29 mouse cellular contexts compared by ENCODE assay signal in the genomic region with DNA sequence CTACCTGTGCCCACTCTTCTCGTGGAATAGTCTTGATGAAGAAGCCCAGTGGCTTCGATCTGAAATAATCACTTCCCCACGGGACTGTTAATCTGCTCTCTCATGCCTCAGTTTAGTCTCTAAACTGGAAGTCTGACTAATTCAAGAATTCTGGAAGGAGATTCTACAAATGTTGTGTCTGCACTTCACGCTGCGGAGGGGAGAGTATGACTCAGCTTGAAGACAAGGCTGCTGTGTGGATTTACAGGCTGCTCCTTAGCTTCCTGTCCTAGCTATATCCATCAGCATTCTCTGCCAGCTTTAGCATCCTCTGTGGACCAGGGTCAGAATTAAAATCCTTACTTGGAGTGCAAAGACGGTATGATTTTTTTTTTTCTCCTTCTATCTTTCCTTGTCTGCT.
DNase-seq lines count a peak whose midpoint lies in the region; ATAC-seq lines count a peak whose summit lies in the region.
"Had no signal": no experiment of that assay in that cellular context is flagged by ENCODE, and none has a peak within 500 bp of the region (broad histone marks: within the 10 kb centered on the region; RNA-seq: fewer than 3 reads in every experiment).

No protein-coding gene starts in this region.

- H3K4me2 ChIP-seq in midbrain, embryonic 11.5 days: no peak overlapping the region
- H3K4me2 ChIP-seq: embryonic facial prominence, embryonic 13.5 days; forebrain, embryonic 13.5 days; hindbrain, embryonic 14.5 days had no signal

- intact Hi-C loops in left cerebral cortex, postnatal 10 days (cut with DNase I): no loop called here

- H3K9me3 ChIP-seq in midbrain, embryonic 11.5 days (ENCODE audit: control insufficient read depth, low read length): no peaks in the 10 kb centered on the region
- H3K9me3 ChIP-seq: embryonic facial prominence, embryonic 10.5 days; embryonic facial prominence, embryonic 13.5 days; forebrain, embryonic 10.5 days; forebrain, embryonic 13.5 days; heart, embryonic 10.5 days had no signal

- H3K27me3 ChIP-seq in midbrain, embryonic 11.5 days (ENCODE audit: control insufficient read depth, insufficient read depth, low read length): no peaks in the 10 kb centered on the region
- H3K27me3 ChIP-seq: embryonic facial prominence, embryonic 13.5 days; forebrain, embryonic 13.5 days; Patski had no signal

- H3K27ac ChIP-seq in midbrain, embryonic 11.5 days (ENCODE audit: low read depth, low read length): no peak overlapping the region
- H3K27ac ChIP-seq: embryonic facial prominence, embryonic 10.5 days; embryonic facial prominence, embryonic 13.5 days; forebrain, embryonic 13.5 days; heart, adult 2 months; heart, embryonic 10.5 days; hindbrain, embryonic 14.5 days had no signal

- H3K4me1 ChIP-seq in midbrain, embryonic 11.5 days (ENCODE audit: control insufficient read depth, insufficient read depth, low read length): peaks cover 9% of the 10 kb centered on the region

- H3K9ac ChIP-seq in midbrain, embryonic 11.5 days (ENCODE audit: low read length): no peak overlapping the region
- H3K9ac ChIP-seq: embryonic facial prominence, embryonic 13.5 days; forebrain, embryonic 13.5 days; hindbrain, embryonic 14.5 days had no signal

- H3K4me3 ChIP-seq in midbrain, embryonic 11.5 days (ENCODE audit: low read depth, low read length): no peak overlapping the region
- H3K4me3 ChIP-seq: embryonic facial prominence, embryonic 10.5 days; embryonic facial prominence, embryonic 13.5 days; erythroblast, embryonic 14.5 days; forebrain, embryonic 10.5 days; forebrain, embryonic 13.5 days; heart, adult 2 months; heart, embryonic 10.5 days had no signal

- ATAC-seq in midbrain, embryonic 11.5 days (ENCODE audit: low FRiP score): no peak
- ATAC-seq: CD4-positive, CD25-positive, alpha-beta regulatory T cell, adult 4 months; forebrain, embryonic 13.5 days; forebrain, embryonic 16.5 days; Patski had no signal

- no peaks in the 10 kb centered on the region for H3K36me3 ChIP-seq in midbrain, embryonic 11.5 days (ENCODE audit: control insufficient read depth, insufficient read depth, low read length)
- H3K36me3 ChIP-seq: embryonic facial prominence, embryonic 10.5 days; embryonic facial prominence, embryonic 13.5 days; heart, embryonic 10.5 days had no signal

- DNase-seq in right cerebral cortex, adult 18-20 months: peak; percentile 63
- DNase-seq in right cerebral cortex, postnatal 4 days: no peak
- peak; percentile 13 for DNase-seq in 416B (ENCODE audit: low read depth)
- peak; percentile 85 for DNase-seq in brain, adult 2 months (ENCODE audit: low read depth, low spot score)
- DNase-seq in telencephalon, adult 2 months (ENCODE audit: low read depth, low spot score): peak; percentile 54
- no peak for DNase-seq in midbrain, embryonic 11.5 days (ENCODE audit: low spot score, missing footprints)
- no peak for DNase-seq in left cerebral cortex, postnatal 10 days (ENCODE audit: extremely low spot score in 1 of 2, low spot score in 2 of 2)
- DNase-seq in heart, adult 11 months: no peak
- DNase-seq: adrenal gland, postnatal 10 days; adrenal gland, postnatal 36 days; cerebellum, adult 11 months; cerebellum, adult 2 months; cerebellum, adult 9-11 months; cerebellum, postnatal 25 days; embryo, embryonic 11 days; gastrocnemius, postnatal 25 days; heart, adult 2 months; heart, postnatal 36 days; kidney, adult 11 months had no signal

- 82% methylated on average over 6 of the region's 6 CpGs for WGBS in midbrain, embryonic 11.5 days

Comparison
In these comparisons a context has a peak if more than half of its experiments do, and no peak if none do; other contexts are left out.
1. DNase-seq: peak in right cerebral cortex, adult 18-20 months (single experiment), 416B (single experiment), brain, adult 2 months (single experiment) and telencephalon, adult 2 months (single experiment); none in right cerebral cortex, postnatal 4 days (single experiment), midbrain, embryonic 11.5 days (single experiment), left cerebral cortex, postnatal 10 days (0 of 2) and heart, adult 11 months (single experiment).